Mouse (Mus musculus): ENCODE measurements at regions not wholly inside any gene's neighbourhood (a gene's known extent, or its start where the extent isn't known, plus 50 kb on each side); places are given as distances from the start of the nearest gene placed in this dataset.

- TF ChIP-seq CTCF (IDR thresholded peaks at IDR 0.05; ENCODE audit: borderline replicate concordance, control insufficient read depth, extremely low read depth, insufficient read depth, low read length, poor library complexity) (no peak), POLR2A (IDR thresholded peaks at IDR 0.05; ENCODE audit: control insufficient read depth, extremely low read depth, insufficient read depth, low read length, poor library complexity) (no peak)
These were observed 127.1 kb downstream of the Chst1 start for GRCm38 (mm10) chr2:92726640-92727039.

All from thymus, adult 2 months (tissue).